Mouse (Mus musculus) layer of hippocampus, postnatal 14 days (tissue): ENCODE measurements at regions not wholly inside any gene's neighbourhood (a gene's known extent, or its start where the extent isn't known, plus 50 kb on each side); places are given as distances from the start of the nearest gene placed in this dataset.

Experiments
- DNase-seq, 2 experiments: peaks; one replicate each; pipeline ENCODE4 v3.0.0; 2021 to 2022; ENCODE audit warnings: low spot score in 2 of 2, mixed read lengths in 1 of 2

- DNase-seq = no peak
Measured at GRCm38 (mm10) chr16:45033268-45033667, 59.9 kb upstream of the Ccdc80 start.

GRCm38 (mm10) chr16:45034401-45034800 lies 58.8 kb upstream of the Ccdc80 start:
- peak in 1 of 2 experiments; percentile 3 for DNase-seq

DNA sequence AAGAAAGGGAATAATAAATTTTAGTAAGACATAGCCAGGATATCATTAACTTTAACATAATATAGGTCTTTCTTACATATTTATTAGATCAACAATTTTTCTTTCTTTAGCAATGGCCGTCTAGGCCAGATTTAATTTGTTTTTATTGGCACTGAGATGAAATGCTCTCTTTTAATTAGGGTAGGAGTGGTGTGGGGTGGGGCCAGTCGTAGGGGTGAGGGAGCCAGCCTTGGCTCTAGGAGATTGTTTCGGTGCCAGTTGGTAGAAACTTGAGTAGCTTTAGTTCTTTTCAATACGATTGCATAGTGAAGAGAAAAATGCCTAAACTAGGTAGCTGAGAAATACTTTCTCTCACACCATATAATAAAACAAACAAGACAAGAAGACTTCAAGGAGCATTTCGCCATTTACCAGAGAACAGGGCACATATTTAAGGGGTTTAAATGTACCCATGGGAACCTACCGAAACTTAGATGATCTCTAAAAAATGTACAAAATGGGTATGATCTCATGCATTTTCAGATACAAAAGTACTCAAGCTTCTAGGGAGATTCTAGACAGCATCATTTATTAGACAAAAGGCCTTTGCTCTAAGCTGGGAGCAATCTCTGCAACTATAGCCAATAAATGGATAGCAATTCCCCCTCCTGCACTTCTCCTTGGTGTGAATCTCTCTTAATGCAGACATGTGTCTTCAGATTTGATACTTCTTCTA lies 56.2 kb upstream of the Ccdc80 start:
- DNase-seq = peak in 1 of 2 experiments; percentile 39

DNA sequence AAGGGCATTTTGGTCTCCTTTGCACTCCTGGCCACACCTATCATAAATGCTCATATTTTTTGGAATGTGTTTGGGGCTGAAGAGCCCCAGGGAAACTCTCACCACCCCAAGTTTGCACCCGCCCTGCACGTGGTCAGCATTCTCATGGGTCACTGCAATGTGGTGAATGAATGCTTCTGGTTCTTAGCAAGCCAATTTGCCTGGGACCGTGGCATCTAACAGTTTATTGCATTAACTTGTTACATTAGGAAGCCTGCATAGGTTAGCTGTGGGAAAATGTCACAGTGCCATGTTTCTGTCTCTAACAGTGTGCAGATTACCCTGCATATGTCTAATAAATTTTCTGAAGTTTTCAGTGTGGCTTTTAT lies 55.7 kb upstream of the Ccdc80 start:
- DNase-seq = no peak

- DNase-seq = no peak
Measured at GRCm38 (mm10) chr16:45038261-45039036, 54.8 kb upstream of the Ccdc80 start.
